Mouse (Mus musculus): Measurements from ENCODE around the gene Bmpr1a. TPM values are rescaled to one million over a fixed set of nuclear protein-coding genes. Genes with fewer than 3 reads are reported as not detected.

Gene Bmpr1a
- polyA plus RNA-seq, 1 experiment: not detected

DNA sequence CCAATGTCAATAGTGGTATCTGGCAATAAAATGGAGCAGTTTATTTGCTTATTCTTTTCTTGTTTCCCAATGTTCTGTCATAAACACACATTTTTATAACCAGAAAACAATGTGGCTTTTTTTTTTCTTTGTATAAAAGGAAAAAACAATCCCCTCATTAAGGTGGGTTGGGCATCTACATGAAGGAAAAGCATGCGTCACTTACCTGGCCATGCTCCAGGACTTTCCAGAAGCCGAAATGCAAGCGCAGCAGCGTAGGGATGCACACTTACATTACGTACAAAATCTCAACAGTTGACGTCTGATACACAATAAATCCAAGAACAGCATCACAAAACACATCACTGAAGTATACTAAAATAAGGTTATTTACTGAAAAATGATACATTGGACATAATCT lies 92.4 kb downstream of the Bmpr1a start:
- no peaks in the 10 kb centered on the region for H3K27me3 ChIP-seq (replicated peaks)
- H3K4me3 ChIP-seq (replicated peaks): no peak overlapping the region
- H3K9me3 ChIP-seq: no peaks in the 10 kb centered on the region
- TF ChIP-seq GATA1 (IDR thresholded peaks at IDR 0.05; ENCODE audit: borderline replicate concordance, low read length): no peak
- no peaks in the 10 kb centered on the region for H3K4me1 ChIP-seq
- H3K36me3 ChIP-seq (replicated peaks; ENCODE audit: low read length): no peaks in the 10 kb centered on the region

- Histone ChIP-seq H3K4me1 (no peaks in the 10 kb centered on the region), H3K36me3 (replicated peaks; ENCODE audit: low read length) (no peaks in the 10 kb centered on the region), H3K9me3 (no peaks in the 10 kb centered on the region), H3K27me3 (replicated peaks) (peaks cover 3% of the 10 kb centered on the region), H3K4me3 (replicated peaks) (no peak overlapping the region)
- no peak for TF ChIP-seq FLI1 (IDR thresholded peaks at IDR 0.05; ENCODE audit: low read length)
- TF ChIP-seq GATA1 (IDR thresholded peaks at IDR 0.05; ENCODE audit: borderline replicate concordance, low read length): no peak
These were observed 99.7 kb downstream of the Bmpr1a start for GRCm38 (mm10) chr14:34403424-34403823.

DNA sequence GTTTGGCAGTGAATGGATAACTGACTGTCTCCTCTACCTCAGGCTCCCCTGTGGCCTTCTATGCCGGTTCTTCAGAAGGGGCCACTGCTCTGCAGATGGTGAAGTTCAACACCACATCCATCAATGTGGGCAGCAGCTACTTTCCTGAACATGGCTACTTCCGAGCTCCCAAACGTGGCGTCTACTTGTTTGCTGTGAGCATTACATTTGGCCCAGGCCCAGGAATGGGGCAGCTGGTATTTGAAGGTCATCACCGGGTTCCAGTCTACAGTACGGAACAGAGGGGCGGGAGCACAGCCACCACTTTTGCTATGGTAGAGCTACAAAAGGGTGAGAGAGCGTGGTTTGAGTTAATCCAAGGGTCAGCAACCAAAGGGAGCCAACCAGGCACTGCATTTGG lies 100.3 kb downstream of the Bmpr1a start:
- no peaks in the 10 kb centered on the region for H3K9me3 ChIP-seq
- no peak overlapping the region for H3K4me3 ChIP-seq (replicated peaks)
- no peaks in the 10 kb centered on the region for H3K36me3 ChIP-seq (replicated peaks; ENCODE audit: low read length)
- peaks cover 6% of the 10 kb centered on the region for H3K27me3 ChIP-seq (replicated peaks)
- TF ChIP-seq GATA1 (IDR thresholded peaks at IDR 0.05; ENCODE audit: borderline replicate concordance, low read length) (no peak), FLI1 (IDR thresholded peaks at IDR 0.05; ENCODE audit: low read length) (no peak)
- H3K4me1 ChIP-seq: no peaks in the 10 kb centered on the region

- Histone ChIP-seq H3K27me3 (replicated peaks) (peaks cover 7% of the 10 kb centered on the region), H3K4me3 (replicated peaks) (no peak overlapping the region), H3K4me1 (no peaks in the 10 kb centered on the region), H3K36me3 (replicated peaks; ENCODE audit: low read length) (no peaks in the 10 kb centered on the region), H3K9me3 (no peaks in the 10 kb centered on the region)
- TF ChIP-seq GATA1 (IDR thresholded peaks at IDR 0.05; ENCODE audit: borderline replicate concordance, low read length): no peak
- TF ChIP-seq FLI1 (IDR thresholded peaks at IDR 0.05; ENCODE audit: low read length): no peak
These were observed 102.0 kb downstream of the Bmpr1a start for GRCm38 (mm10) chr14:34401135-34401534.

- TF ChIP-seq FLI1 (IDR thresholded peaks at IDR 0.05; ENCODE audit: low read length) (no peak), GATA1 (IDR thresholded peaks at IDR 0.05; ENCODE audit: borderline replicate concordance, low read length) (no peak)
- no peaks in the 10 kb centered on the region for H3K9me3 ChIP-seq
These were observed 103.1 kb downstream of the Bmpr1a start for GRCm38 (mm10) chr14:34400021-34400420.

DNA sequence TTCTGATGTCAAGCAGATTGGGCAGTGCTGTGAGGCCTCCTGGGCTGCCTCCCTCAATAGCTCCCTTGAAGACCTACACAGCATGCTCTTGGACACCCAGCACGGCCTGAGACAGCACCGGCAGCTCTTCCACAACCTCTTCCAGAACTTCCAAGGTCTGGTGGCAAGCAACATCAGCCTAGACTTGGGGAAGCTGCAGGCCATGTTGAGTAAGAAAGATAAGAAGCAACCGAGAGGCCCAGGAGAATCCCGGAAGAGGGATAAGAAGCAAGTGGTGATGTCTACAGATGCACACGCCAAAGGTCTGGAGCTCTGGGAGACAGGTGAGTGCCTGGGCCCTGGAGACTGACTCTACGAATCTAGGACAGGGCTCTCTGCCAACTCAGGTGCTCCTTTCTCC lies 103.8 kb downstream of the Bmpr1a start:
- Histone ChIP-seq H3K4me3 (replicated peaks) (no peak overlapping the region), H3K36me3 (replicated peaks; ENCODE audit: low read length) (no peaks in the 10 kb centered on the region), H3K27me3 (replicated peaks) (peaks cover 8% of the 10 kb centered on the region), H3K4me1 (no peaks in the 10 kb centered on the region), H3K9me3 (no peaks in the 10 kb centered on the region)
- TF ChIP-seq FLI1 (IDR thresholded peaks at IDR 0.05; ENCODE audit: low read length) (no peak), GATA1 (IDR thresholded peaks at IDR 0.05; ENCODE audit: borderline replicate concordance, low read length) (no peak)

More at GRCm38 (mm10) chr14:34400021-34400420, 103.1 kb downstream of the Bmpr1a start:
- no peaks in the 10 kb centered on the region for H3K4me1 ChIP-seq
- no peak overlapping the region for H3K4me3 ChIP-seq (replicated peaks)
- H3K27me3 ChIP-seq (replicated peaks): peaks cover 8% of the 10 kb centered on the region
- no peaks in the 10 kb centered on the region for H3K36me3 ChIP-seq (replicated peaks; ENCODE audit: low read length)

GRCm38 (mm10) chr14:34398901-34399300 lies 104.2 kb downstream of the Bmpr1a start:
- Histone ChIP-seq H3K27me3 (replicated peaks) (peaks cover 8% of the 10 kb centered on the region), H3K4me3 (replicated peaks) (no peak overlapping the region), H3K4me1 (no peaks in the 10 kb centered on the region), H3K36me3 (replicated peaks; ENCODE audit: low read length) (no peaks in the 10 kb centered on the region), H3K9me3 (no peaks in the 10 kb centered on the region)
- no peak for TF ChIP-seq GATA1 (IDR thresholded peaks at IDR 0.05; ENCODE audit: borderline replicate concordance, low read length)
- no peak for TF ChIP-seq FLI1 (IDR thresholded peaks at IDR 0.05; ENCODE audit: low read length)

DNA sequence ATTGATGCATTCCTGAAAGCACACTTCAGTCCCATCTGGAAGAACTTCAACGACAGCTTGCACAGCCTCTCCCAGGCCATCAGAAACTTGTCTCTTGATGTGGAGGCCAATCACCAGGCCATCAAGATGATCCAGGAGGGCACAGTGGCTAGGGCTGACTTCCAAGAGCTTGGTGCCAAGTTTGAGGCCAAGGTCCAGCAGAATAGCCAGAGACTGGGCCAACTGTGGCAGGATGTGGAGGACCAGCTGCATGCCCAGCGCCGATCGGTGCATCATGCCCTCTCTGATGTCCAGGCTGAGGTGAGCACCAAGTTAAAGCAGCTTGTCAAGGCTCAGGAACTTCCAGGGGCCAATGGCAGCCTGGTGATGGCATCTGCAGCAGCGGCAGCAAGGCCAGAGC lies 105.3 kb downstream of the Bmpr1a start:
- no peak overlapping the region for H3K4me3 ChIP-seq (replicated peaks)
- peaks cover 6% of the 10 kb centered on the region for H3K27me3 ChIP-seq (replicated peaks)
- TF ChIP-seq FLI1 (IDR thresholded peaks at IDR 0.05; ENCODE audit: low read length) (no peak), GATA1 (IDR thresholded peaks at IDR 0.05; ENCODE audit: borderline replicate concordance, low read length) (no peak)
- H3K36me3 ChIP-seq (replicated peaks; ENCODE audit: low read length): no peaks in the 10 kb centered on the region
- H3K4me1 ChIP-seq: no peaks in the 10 kb centered on the region
- H3K9me3 ChIP-seq: no peaks in the 10 kb centered on the region

GRCm38 (mm10) chr14:34393295-34393694 lies 109.8 kb downstream of the Bmpr1a start:
- peaks cover 5% of the 10 kb centered on the region for H3K27me3 ChIP-seq (replicated peaks)
- H3K36me3 ChIP-seq (replicated peaks; ENCODE audit: low read length): no peaks in the 10 kb centered on the region
- H3K4me1 ChIP-seq: no peaks in the 10 kb centered on the region
- H3K4me3 ChIP-seq (replicated peaks): no peak overlapping the region
- no peak for TF ChIP-seq GATA1 (IDR thresholded peaks at IDR 0.05; ENCODE audit: borderline replicate concordance, low read length)
- no peak for TF ChIP-seq FLI1 (IDR thresholded peaks at IDR 0.05; ENCODE audit: low read length)
- H3K9me3 ChIP-seq: peaks cover 3% of the 10 kb centered on the region

GRCm38 (mm10) chr14:34382921-34383704 lies 120.0 kb downstream of the Bmpr1a start:
- no peak for TF ChIP-seq GATA1 (IDR thresholded peaks at IDR 0.05; ENCODE audit: borderline replicate concordance, low read length)
- no peak for TF ChIP-seq FLI1 (IDR thresholded peaks at IDR 0.05; ENCODE audit: low read length)

More at GRCm38 (mm10) chr14:34382921-34383704, 120.0 kb downstream of the Bmpr1a start:
- no peaks in the 10 kb centered on the region for H3K36me3 ChIP-seq (replicated peaks; ENCODE audit: low read length)
- 0 out of 2 replicates have a peak, but pooled peaks cover 5% of the 10 kb centered on the region for H3K9me3 ChIP-seq
- peaks cover 4% of the 10 kb centered on the region for H3K27me3 ChIP-seq (replicated peaks)
- no peaks in the 10 kb centered on the region for H3K4me1 ChIP-seq
- H3K4me3 ChIP-seq (replicated peaks): no peak overlapping the region
